Mouse (Mus musculus) intestine, embryonic 15.5 days (tissue): ENCODE results near the gene Llcfc1. TPM values are rescaled to one million over a fixed set of nuclear protein-coding genes. Genes with fewer than 3 reads are reported as not detected.

Source experiments
- ATAC-seq: fragments of 200-750 bp; cut with Nextera tagmentation; 2 replicates; pipeline ENCODE4 v1.8.0; 2017; ENCODE audit warnings: moderate TSS enrichment, moderate library complexity
- H3K27ac ChIP-seq: fragments of 300-500 bp; sonication (generic); 2 replicates; pipeline ENCODE4 v1.5.1; 2015; ENCODE audit warnings: mild to moderate bottlenecking, inconsistent platforms
- H3K27me3 ChIP-seq: fragments of 300-500 bp; sonication (generic); replicated peaks from 2 replicates; pipeline ENCODE4 v1.6.1; 2015; ENCODE audit warnings: inconsistent platforms
- H3K36me3 ChIP-seq: fragments of 300-500 bp; sonication (generic); 2 replicates; pipeline ENCODE4 v1.6.1; 2015; ENCODE audit warnings: inconsistent platforms
- H3K4me1 ChIP-seq: fragments of 300-500 bp; sonication (generic); replicated peaks from 2 replicates; pipeline ENCODE4 v1.6.1; 2015; ENCODE audit warnings: inconsistent platforms
- H3K4me2 ChIP-seq: fragments of 300-500 bp; sonication (generic); replicated peaks from 2 replicates; pipeline ENCODE4 v1.6.1; 2015; ENCODE audit warnings: mild to moderate bottlenecking, inconsistent platforms
- H3K4me3 ChIP-seq: fragments of 300-500 bp; sonication (generic); replicated peaks from 2 replicates; pipeline ENCODE4 v1.5.1; 2015; ENCODE audit warnings: inconsistent platforms
- H3K9ac ChIP-seq: fragments of 300-500 bp; sonication (generic); 2 replicates; pipeline ENCODE4 v1.6.1; 2015; ENCODE audit warnings: inconsistent platforms
- H3K9me3 ChIP-seq: fragments of 300-500 bp; sonication (generic); 2 replicates; pipeline ENCODE4 v1.6.1; 2016; ENCODE audit warnings: inconsistent platforms
- WGBS: fragments of 180-500 bp; shearing (Covaris S2); methylation state at CpG from one replicate; pipeline ENCODE4 v1.1.7; 2015; 5-methylcytosine and 5-hydroxymethylcytosine counted together
- polyA plus RNA-seq: library from polyadenylated mRNA; unstranded; fragments of >200 nt; fragmentation: Nextera tagmentation; extraction: Ambion mirVana; gene quantifications from 2 replicates; pipeline ENCODE4 v1.2.1, GENCODE M21; 2015

Gene Llcfc1
- polyA plus RNA-seq: 0.34 and 0.54 TPM in 2 replicates

- H3K27me3 ChIP-seq: no peaks in the 10 kb centered on the region
- no peak within 1 kb of the TSS for H3K27ac ChIP-seq
- no peak within 1 kb of the TSS for H3K4me3 ChIP-seq
- H3K9me3 ChIP-seq: no peaks in the 10 kb centered on the region
- H3K4me2 ChIP-seq: no peak within 1 kb of the TSS
- ATAC-seq: no peak
- 85% methylated on average over 2 of the region's 2 CpGs for WGBS
- no peak within 1 kb of the TSS for H3K9ac ChIP-seq
- H3K4me1 ChIP-seq: no peaks in the 10 kb centered on the region
- H3K36me3 ChIP-seq: no peaks in the 10 kb centered on the region
Observed at GRCm38 (mm10) chr6:41684131-41684530, at the start of gene Llcfc1. TSS of gene Llcfc1 (plus strand) at chr6:41684431.

DNA sequence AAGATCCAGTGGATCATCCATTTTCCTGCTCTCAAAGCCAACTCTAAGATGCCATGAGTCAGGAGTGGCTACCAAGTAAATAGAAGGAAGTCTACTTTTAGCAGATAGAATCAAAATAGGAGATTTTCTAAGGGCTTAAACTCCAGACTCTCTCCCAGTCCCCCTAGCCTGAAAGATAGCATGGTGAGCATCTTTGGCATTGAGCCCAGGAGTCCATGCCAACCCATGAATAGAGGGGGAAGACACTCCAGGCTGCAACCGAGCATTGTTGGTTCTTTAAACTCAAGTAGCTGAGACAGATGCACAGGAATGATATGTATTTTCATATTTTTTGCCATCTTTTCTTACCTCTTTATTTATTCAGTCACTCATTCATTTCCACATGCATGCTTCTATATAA, 49.0 kb upstream of the Llcfc1 start:
- no peaks in the 10 kb centered on the region for H3K4me1 ChIP-seq
- no peak overlapping the region for H3K4me2 ChIP-seq
- no peaks in the 10 kb centered on the region for H3K27me3 ChIP-seq
- no peaks in the 10 kb centered on the region for H3K36me3 ChIP-seq
- H3K27ac ChIP-seq: no peak overlapping the region
- H3K9me3 ChIP-seq: no peaks in the 10 kb centered on the region
- 58% methylated on average over 1 of the region's 1 CpGs for WGBS
- H3K4me3 ChIP-seq: no peak overlapping the region
- no peak overlapping the region for H3K9ac ChIP-seq
- no peak for ATAC-seq

- no peak within 1 kb of the TSS for H3K27ac ChIP-seq
- no peak within 1 kb of the TSS for H3K4me3 ChIP-seq
- no peak within 1 kb of the TSS for H3K9ac ChIP-seq
- H3K36me3 ChIP-seq: no peaks in the 10 kb centered on the region
- 17% methylated on average over 5 of the region's 5 CpGs for WGBS
- no peaks in the 10 kb centered on the region for H3K27me3 ChIP-seq
- peak within 1 kb of the TSS; percentile 17; the same call in 1 of the 2 replicates for H3K4me2 ChIP-seq
- ATAC-seq: peak; percentile 37; the same call in 1 of the 2 replicates
- no peaks in the 10 kb centered on the region for H3K4me1 ChIP-seq
- no peaks in the 10 kb centered on the region for H3K9me3 ChIP-seq
Observed at GRCm38 (mm10) chr6:41636178-41636577, 48.1 kb upstream of the Llcfc1 start, which contains the start of gene Trpv6. TSS of gene Trpv6 (minus strand) at chr6:41636405.

GRCm38 (mm10) chr6:41637393-41637792, 46.8 kb upstream of the Llcfc1 start:
- Histone ChIP-seq H3K27me3 (no peaks in the 10 kb centered on the region), H3K27ac (no peak overlapping the region), H3K4me2 (no peak overlapping the region), H3K4me1 (no peaks in the 10 kb centered on the region), H3K36me3 (no peaks in the 10 kb centered on the region), H3K4me3 (no peak overlapping the region), H3K9ac (no peak overlapping the region), H3K9me3 (no peaks in the 10 kb centered on the region)
- no peak for ATAC-seq
- 28% methylated on average over 1 of the region's 1 CpGs for WGBS

DNA sequence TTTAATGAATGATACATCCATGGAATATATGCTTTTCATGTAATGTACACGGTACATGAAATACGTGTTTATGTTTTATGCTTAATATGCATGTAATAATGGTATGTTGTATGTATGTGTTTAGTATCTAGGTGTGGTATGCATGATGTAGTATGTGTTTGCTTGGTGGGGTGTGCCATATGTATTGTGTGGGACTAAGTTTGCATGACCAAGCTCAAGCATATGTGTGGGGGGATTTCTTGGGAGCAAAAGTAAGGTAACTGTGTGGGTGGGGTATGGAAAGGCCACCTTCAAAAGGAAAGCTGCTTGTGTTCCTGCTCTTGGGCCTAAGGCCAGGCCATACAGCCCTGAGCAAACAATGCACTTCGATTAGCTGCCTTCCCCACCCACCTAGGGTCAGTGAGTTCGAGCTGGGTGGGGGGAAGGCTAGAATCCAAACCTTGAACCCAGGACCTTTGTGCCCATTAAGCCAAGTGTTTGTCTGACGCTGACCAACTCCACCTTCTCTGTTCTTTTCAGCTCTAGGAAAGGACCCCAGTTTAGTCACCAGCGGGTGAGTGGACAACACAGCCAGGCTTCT, 46.2 kb upstream of the Llcfc1 start:
- ATAC-seq: no peak
- H3K9ac ChIP-seq: no peak overlapping the region
- H3K36me3 ChIP-seq: no peaks in the 10 kb centered on the region
- 68% methylated on average over 6 of the region's 6 CpGs for WGBS
- H3K4me1 ChIP-seq: no peaks in the 10 kb centered on the region
- no peaks in the 10 kb centered on the region for H3K27me3 ChIP-seq
- H3K4me2 ChIP-seq: no peak overlapping the region
- no peak overlapping the region for H3K4me3 ChIP-seq
- H3K27ac ChIP-seq: no peak overlapping the region
- no peaks in the 10 kb centered on the region for H3K9me3 ChIP-seq

GRCm38 (mm10) chr6:41640449-41640848, 43.8 kb upstream of the Llcfc1 start:
- Histone ChIP-seq H3K9me3 (no peaks in the 10 kb centered on the region), H3K27me3 (no peaks in the 10 kb centered on the region), H3K9ac (no peak overlapping the region), H3K27ac (no peak overlapping the region), H3K4me3 (no peak overlapping the region), H3K36me3 (no peaks in the 10 kb centered on the region), H3K4me2 (no peak overlapping the region), H3K4me1 (no peaks in the 10 kb centered on the region)
- ATAC-seq: no peak
- 67% methylated on average over 3 of the region's 3 CpGs for WGBS

DNA sequence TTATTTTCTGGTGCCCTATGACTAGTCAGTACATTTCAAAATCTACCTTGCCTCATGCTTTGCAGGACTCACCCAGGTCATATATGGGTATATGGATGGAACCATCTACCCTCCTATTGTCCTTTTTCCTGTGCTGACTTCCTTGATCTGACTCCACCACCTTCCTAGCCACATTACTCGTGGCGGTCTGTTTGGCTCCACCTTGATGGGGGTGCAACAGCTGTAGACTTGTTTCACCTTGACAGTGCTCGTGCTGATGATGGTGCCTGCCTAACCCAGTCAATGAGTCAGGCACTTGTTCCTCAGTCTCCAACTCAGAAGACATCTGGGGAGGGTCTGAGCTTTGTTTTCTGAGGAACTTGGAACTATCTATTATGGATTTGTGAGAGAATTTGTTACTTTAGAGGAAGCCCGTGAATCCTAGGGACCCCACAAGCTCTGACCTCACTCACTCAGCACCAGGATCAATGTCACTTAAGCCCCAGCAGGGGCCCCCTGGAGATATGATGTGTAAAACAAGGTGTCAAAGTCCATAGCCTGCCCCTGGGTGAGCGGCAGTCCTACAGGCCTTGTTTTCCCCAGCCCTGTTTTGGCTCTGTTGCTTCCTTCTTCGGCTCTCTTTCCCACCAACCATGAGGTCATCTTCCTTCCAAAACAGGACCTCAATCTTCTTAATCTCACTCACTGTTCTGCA, 42.9 kb upstream of the Llcfc1 start:
- Histone ChIP-seq H3K36me3 (no peaks in the 10 kb centered on the region), H3K9ac (no peak overlapping the region), H3K9me3 (no peaks in the 10 kb centered on the region), H3K4me2 (no peak overlapping the region), H3K4me1 (no peaks in the 10 kb centered on the region), H3K27ac (no peak overlapping the region), H3K27me3 (no peaks in the 10 kb centered on the region), H3K4me3 (no peak overlapping the region)
- peak; percentile 93 for ATAC-seq
- 56% methylated on average over 6 of the region's 6 CpGs for WGBS

DNA sequence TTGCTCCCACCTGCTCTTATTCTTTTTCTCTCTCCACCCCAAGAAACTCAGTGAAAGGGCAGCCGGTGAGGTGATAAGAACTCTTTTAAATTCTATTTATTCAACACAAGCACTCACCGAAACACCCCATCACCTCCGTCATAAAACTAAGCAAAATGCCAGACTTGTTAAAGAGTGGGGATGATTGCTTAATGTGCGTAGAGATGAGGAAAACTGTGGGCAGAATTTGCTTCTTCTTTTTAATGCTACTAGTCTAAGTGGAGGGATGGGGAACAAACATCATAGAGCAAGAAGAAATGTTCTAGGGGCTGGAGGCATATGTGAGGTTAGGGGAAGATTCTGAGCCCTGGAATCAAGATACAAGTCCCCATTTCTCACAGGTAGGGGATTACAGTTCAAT, 41.5 kb upstream of the Llcfc1 start:
- no peaks in the 10 kb centered on the region for H3K4me1 ChIP-seq
- no peaks in the 10 kb centered on the region for H3K36me3 ChIP-seq
- no peak for ATAC-seq
- WGBS: 71% methylated on average over 4 of the region's 4 CpGs
- no peaks in the 10 kb centered on the region for H3K9me3 ChIP-seq
- H3K4me2 ChIP-seq: no peak overlapping the region
- no peak overlapping the region for H3K4me3 ChIP-seq
- no peak overlapping the region for H3K9ac ChIP-seq
- H3K27ac ChIP-seq: no peak overlapping the region
- no peaks in the 10 kb centered on the region for H3K27me3 ChIP-seq

GRCm38 (mm10) chr6:41643227-41643626, 41.0 kb upstream of the Llcfc1 start:
- no peaks in the 10 kb centered on the region for H3K9me3 ChIP-seq
- WGBS: 85% methylated on average over 3 of the region's 3 CpGs

GRCm38 (mm10) chr6:41646220-41646619, 38.0 kb upstream of the Llcfc1 start:
- H3K9me3 ChIP-seq: no peaks in the 10 kb centered on the region
- 87% methylated on average over 3 of the region's 3 CpGs for WGBS
- H3K4me2 ChIP-seq: no peak overlapping the region
- H3K27ac ChIP-seq: no peak overlapping the region
- H3K4me1 ChIP-seq: no peaks in the 10 kb centered on the region
- H3K4me3 ChIP-seq: no peak overlapping the region
- H3K9ac ChIP-seq: no peak overlapping the region
- no peaks in the 10 kb centered on the region for H3K36me3 ChIP-seq
- no peaks in the 10 kb centered on the region for H3K27me3 ChIP-seq
- ATAC-seq: no peak

More at GRCm38 (mm10) chr6:41643227-41643626, 41.0 kb upstream of the Llcfc1 start:
- ATAC-seq: 0 out of 2 replicates have a peak, but pooled peaks have one; percentile 11
- H3K4me1 ChIP-seq: no peaks in the 10 kb centered on the region
- no peaks in the 10 kb centered on the region for H3K36me3 ChIP-seq
- no peak overlapping the region for H3K4me2 ChIP-seq
- no peak overlapping the region for H3K9ac ChIP-seq
- H3K27ac ChIP-seq: no peak overlapping the region
- H3K27me3 ChIP-seq: no peaks in the 10 kb centered on the region
- H3K4me3 ChIP-seq: no peak overlapping the region

- Histone ChIP-seq H3K4me1 (no peaks in the 10 kb centered on the region), H3K9ac (no peak overlapping the region), H3K27ac (no peak overlapping the region), H3K4me2 (no peak overlapping the region), H3K27me3 (no peaks in the 10 kb centered on the region), H3K9me3 (no peaks in the 10 kb centered on the region), H3K4me3 (no peak overlapping the region), H3K36me3 (no peaks in the 10 kb centered on the region)
- no peak for ATAC-seq
Observed at GRCm38 (mm10) chr6:41646672-41647071, 37.6 kb upstream of the Llcfc1 start.

- no peak overlapping the region for H3K4me3 ChIP-seq
- H3K4me2 ChIP-seq: no peak overlapping the region
- H3K4me1 ChIP-seq: no peaks in the 10 kb centered on the region
- no peaks in the 10 kb centered on the region for H3K9me3 ChIP-seq
- no peak for ATAC-seq
- WGBS: 90% methylated on average over 5 of the region's 5 CpGs
- no peak overlapping the region for H3K9ac ChIP-seq
- H3K27me3 ChIP-seq: no peaks in the 10 kb centered on the region
- no peaks in the 10 kb centered on the region for H3K36me3 ChIP-seq
- no peak overlapping the region for H3K27ac ChIP-seq
Observed at GRCm38 (mm10) chr6:41653173-41653572, 31.1 kb upstream of the Llcfc1 start.

DNA sequence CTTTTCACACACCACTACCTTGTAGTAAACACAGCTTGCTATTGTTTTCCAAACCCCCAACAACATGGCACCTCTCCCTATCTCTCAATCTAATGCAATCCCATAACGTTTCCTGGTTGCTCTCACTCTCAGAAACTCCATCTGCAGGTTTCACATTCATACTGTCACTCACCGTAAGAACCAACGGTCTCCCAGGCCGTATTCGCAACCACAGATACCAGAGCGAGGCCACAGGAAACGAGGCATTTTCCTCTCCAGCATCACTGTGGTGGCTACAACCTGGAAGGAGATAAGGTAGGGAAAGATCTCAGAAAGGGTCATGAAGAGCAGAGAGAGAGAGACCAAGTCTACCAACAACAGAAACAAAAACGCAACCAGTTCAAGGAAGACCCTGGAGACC, 29.6 kb upstream of the Llcfc1 start:
- Histone ChIP-seq H3K9me3 (no peaks in the 10 kb centered on the region), H3K4me1 (no peaks in the 10 kb centered on the region), H3K9ac (no peak overlapping the region), H3K4me2 (no peak overlapping the region), H3K27ac (no peak overlapping the region), H3K36me3 (no peaks in the 10 kb centered on the region), H3K27me3 (no peaks in the 10 kb centered on the region), H3K4me3 (no peak overlapping the region)
- WGBS: 84% methylated on average over 8 of the region's 8 CpGs
- no peak for ATAC-seq
